Mouse (Mus musculus) mouse trophoblast stem cell (cell line): ENCODE results near the gene Ndrg3.
"Not testable (repeated sequence)": the region's sequence is repeated elsewhere in the genome, so short reads cannot be mapped to it uniquely, and the experiment has no call there.

ENCODE experiments used
- in situ Hi-C, 2 experiments: fragments of 300-500 bp; cut with MseI, MboI; formaldehyde crosslinking; loops; 2 replicates in 1 of 2; 3 replicates in 1 of 2; pipeline ENCODE4 v1.15.1; 2025

The Ndrg3 gene

GRCm38 (mm10) chr2:156939926-156940325, 51.9 kb downstream of the Ndrg3 start:
- in situ Hi-C loops, result not testable (repeated sequence)

DNA sequence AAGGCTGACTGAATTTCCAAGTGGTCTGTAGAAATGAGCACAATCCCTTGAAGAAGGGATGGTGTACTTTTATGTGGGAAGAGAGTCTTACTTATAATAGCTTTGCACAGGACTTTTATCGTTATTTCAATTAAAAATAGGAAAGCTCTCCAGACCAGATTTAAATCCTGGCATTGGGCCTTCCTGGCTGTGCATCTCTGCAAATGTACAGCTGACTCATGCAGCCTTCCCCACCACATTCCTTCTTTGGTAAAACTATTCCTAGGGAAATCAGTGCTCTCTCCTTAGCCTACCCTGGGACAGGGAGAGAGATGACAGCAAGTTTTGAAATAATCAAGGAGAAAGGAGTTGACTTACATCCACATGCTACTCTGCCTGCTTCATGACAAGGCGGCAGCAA, 54.1 kb downstream of the Ndrg3 start:
- in situ Hi-C loops, result no loop called here

DNA sequence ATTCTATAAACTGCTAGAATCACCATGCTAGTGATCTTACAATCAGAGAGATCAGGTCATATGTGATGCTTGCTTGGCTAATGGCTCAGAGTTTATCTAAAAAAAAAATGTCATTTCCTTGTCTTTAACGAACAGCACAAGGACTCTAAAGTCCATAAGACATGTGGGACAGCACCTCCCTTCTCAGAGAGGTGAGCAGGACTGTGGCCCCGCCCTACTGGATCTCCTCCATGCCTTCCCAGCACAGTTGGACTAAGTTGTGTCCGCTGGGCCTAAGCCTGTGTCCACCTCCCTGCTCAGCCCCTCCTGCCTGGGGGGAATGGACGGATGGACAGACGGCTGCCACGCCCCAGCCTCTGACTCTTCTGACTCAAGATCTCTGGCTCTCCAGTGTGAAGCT, 56.9 kb downstream of the Ndrg3 start:
- in situ Hi-C loops, result no loop called here

DNA sequence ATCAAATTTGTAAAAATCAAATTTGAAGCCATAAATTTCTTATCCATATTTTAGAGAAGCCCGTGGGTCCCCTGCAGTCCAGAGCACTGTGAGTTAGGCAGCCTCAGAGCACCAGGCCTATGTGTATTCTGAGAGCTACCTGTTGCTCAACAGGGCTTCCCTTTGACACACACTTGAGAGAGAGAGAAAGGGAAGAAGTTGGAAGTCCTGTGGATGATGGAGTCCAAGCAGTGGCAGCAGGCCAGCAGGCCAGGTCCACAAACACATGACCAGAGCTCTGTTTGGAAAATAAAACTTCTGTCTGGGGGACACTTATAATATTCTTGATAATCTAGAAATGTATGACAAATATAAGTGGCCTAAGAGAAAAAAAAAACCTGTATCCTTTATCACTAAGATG, 58.4 kb downstream of the Ndrg3 start:
- in situ Hi-C loops, result no loop called here

- in situ Hi-C loops, result no loop called here
Measured at GRCm38 (mm10) chr2:156931421-156931820, 60.4 kb downstream of the Ndrg3 start.

DNA sequence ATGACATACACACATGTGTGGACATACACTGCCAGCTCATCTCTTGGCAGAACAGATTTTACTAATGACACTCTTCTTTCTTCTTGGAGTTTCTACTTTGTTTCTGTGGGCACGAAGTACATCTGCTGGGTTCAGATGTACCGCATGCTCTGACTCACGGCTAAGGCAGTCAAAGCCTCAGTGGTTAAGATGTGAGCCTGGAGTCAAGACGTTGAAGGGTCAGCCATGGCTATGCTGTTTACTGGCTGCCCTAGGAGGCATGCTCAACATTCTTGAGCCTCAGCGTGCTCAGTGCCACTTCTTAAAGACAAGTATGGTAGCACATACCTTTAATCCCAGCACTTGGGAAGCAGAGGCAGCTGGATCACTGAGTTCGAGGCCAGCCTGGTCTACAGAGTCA, 61.3 kb downstream of the Ndrg3 start:
- in situ Hi-C loops, result no loop called here

DNA sequence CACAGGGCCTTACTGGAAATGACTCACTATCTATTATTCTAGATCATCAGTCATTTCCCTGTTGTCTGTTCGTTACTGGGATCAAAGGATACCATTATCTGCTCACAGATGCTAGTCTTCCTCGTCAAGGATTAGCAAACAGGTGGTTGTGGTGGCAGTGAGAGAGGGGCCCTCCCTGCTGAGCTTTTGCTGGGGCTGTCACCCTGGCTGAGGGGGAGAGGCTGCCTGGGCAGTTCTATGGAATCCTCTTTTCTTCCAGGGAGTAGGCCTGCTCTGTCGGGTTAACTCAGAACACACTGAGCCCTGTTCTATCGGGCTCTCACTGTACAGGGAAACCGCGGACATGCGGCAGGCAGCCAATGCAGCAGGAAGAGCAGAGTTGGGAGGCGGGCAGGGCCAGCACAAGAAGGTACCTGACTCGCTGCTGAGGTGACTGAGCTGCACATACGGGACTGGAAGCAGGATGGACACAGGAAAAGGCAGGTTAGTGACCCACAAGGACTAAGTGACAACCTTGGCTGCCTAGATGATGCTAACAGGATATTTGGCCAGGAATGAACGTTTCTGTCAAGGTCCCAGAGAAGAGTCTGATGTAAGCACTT, 62.2 kb downstream of the Ndrg3 start:
- in situ Hi-C loops, result no loop called here

- in situ Hi-C loops, result no loop called here
Measured at GRCm38 (mm10) chr2:156928606-156929005, 63.2 kb downstream of the Ndrg3 start.

DNA sequence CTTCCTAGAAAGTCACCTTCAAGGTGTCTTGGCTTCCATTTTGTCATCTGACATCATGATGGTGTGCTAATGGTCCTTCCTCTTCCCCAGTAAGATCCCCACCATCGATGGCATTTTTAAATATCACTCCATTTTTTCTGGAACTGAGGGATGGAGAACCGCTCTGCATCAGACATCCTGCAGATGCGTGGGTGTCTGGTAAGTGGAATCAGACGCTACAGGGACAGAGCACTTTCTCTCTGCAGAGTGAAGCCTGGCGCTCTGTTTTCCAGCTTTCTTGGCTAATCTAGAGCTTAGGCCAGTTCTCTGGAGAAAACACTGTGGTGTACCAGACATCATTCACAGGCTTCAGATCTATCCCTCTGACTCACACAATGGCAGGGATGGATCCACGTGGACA, 64.2 kb downstream of the Ndrg3 start:
- in situ Hi-C loops, result no loop called here

DNA sequence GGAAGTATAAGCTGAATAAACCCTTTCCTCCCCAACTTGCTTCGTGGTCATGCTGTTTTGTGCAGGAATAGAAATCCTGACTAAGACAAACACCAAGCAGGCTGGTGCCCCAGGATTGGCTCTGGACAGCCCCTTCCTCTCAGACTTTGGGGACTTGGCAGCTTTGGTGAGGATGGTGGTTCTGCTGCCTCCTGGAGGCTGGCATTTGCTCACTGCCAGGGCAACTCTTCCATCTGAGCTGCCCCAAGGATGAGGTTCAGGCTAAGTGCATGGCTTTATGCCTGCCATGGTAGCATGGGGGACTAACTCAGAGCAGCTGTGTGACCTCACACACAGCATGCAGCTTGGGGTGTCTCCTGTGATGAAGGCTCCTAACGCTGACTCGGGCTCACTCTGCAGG, 66.2 kb downstream of the Ndrg3 start:
- in situ Hi-C loops, result not testable (repeated sequence)

- in situ Hi-C loops, result not testable (repeated sequence)
Measured at GRCm38 (mm10) chr2:156925075-156925474, 66.8 kb downstream of the Ndrg3 start.

GRCm38 (mm10) chr2:156924210-156924898, 67.5 kb downstream of the Ndrg3 start:
- in situ Hi-C loops, result no loop called here

- in situ Hi-C loops, result no loop called here
Measured at GRCm38 (mm10) chr2:156923057-156923456, 68.8 kb downstream of the Ndrg3 start.

GRCm38 (mm10) chr2:156919796-156920195, 72.1 kb downstream of the Ndrg3 start:
- in situ Hi-C loops, result no loop called here

GRCm38 (mm10) chr2:156919191-156919590, 72.7 kb downstream of the Ndrg3 start:
- in situ Hi-C loops, result not testable (repeated sequence)

- in situ Hi-C loops, result no loop called here
Measured at GRCm38 (mm10) chr2:156918562-156918961, 73.3 kb downstream of the Ndrg3 start.

- in situ Hi-C loops, result no loop called here
Measured at GRCm38 (mm10) chr2:156916419-156917125, 75.3 kb downstream of the Ndrg3 start.

GRCm38 (mm10) chr2:156915559-156915958, 76.3 kb downstream of the Ndrg3 start:
- in situ Hi-C loops, result no loop called here

GRCm38 (mm10) chr2:156913191-156913590, 78.7 kb downstream of the Ndrg3 start:
- in situ Hi-C loops, result no loop called here

DNA sequence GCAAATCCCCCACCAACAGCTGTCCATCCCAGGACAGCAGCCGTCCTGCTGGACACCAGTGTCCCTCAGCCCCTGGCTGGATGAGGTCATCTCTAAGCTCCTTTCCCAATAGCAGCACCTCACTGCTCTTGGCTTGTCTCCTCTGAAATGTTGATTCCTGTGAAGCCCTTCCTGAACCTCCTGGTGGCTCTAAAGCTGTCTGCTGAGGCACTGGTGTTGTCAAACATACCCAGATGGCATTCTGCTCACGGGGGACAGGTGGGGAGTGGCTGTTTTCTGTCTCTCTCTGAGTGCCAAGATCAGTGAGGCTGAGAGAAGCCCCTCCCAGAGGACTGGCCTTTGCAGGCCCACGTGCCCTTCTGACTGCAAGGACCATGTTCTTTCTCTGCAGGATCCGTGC, 85.9 kb downstream of the Ndrg3 start:
- in situ Hi-C loops, result loop anchor here in 1 of 2 experiments (10.0 kb wide), 1 partner anchor 129 kb away; no protein-coding TSS in a partner anchor

GRCm38 (mm10) chr2:156904976-156905717, 86.7 kb downstream of the Ndrg3 start:
- in situ Hi-C loops, result loop anchor here in 1 of 2 experiments (10.0 kb wide), 1 partner anchor 130 kb away; no protein-coding TSS in a partner anchor

- in situ Hi-C loops, result loop anchor here in 1 of 2 experiments (10.0 kb wide), 1 partner anchor 131 kb away; no protein-coding TSS in a partner anchor
Measured at GRCm38 (mm10) chr2:156903367-156903766, 88.5 kb downstream of the Ndrg3 start.
